In the genomic region with DNA sequence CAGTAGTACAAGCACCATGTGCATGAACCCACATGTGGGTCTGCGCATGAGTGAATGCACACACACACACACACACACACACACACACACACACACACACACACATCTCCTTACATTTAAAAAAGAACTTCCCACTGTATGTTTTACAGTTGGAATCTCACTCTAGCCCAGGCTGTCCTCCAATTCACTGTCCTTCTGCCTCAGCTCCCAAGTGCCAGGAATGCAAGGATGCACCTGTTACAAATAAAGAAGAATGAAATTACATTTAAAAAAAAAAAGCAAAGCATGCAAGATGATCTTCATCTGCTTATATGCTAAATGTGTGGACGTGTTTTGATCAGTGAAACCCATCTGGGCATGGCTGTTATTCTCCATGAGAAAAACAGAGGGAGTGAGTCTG, we compare ENCODE assay signal across 31 mouse cellular contexts. TPM values are rescaled to one million over a fixed set of nuclear protein-coding genes. Genes with fewer than 3 reads are reported as not detected.
A peak's percentile ranks its signal among the peaks of the same experiment; 100 is the strongest.
DNase-seq lines count a peak whose midpoint lies in the region; ATAC-seq lines count a peak whose summit lies in the region.
"Had no signal": no experiment of that assay in that cellular context is flagged by ENCODE, and none has a peak within 500 bp of the region (broad histone marks: within the 10 kb centered on the region; RNA-seq: fewer than 3 reads in every experiment).

No protein-coding gene starts in this region.

- no peak overlapping the region for H3K4me3 ChIP-seq in embryonic facial prominence, embryonic 15.5 days (replicated peaks)
- no peak overlapping the region for H3K4me3 ChIP-seq in embryonic facial prominence, embryonic 10.5 days
- H3K4me3 ChIP-seq: heart, embryonic 12.5 days; heart, embryonic 15.5 days had no signal

- H3K27ac ChIP-seq in embryonic facial prominence, embryonic 15.5 days (replicated peaks), result no peak overlapping the region
- H3K27ac ChIP-seq in embryonic facial prominence, embryonic 10.5 days (replicated peaks), result no peak overlapping the region
- H3K27ac ChIP-seq: heart, embryonic 15.5 days; hindbrain, embryonic 14.5 days; hindbrain, postnatal 0 days had no signal

- WGBS in embryonic facial prominence, embryonic 15.5 days, result 52% methylated on average over 2 of the region's 2 CpGs
- WGBS in embryonic facial prominence, embryonic 10.5 days, result 77% methylated on average over 2 of the region's 2 CpGs

- H3K9ac ChIP-seq in embryonic facial prominence, embryonic 15.5 days, result no peak overlapping the region
- H3K9ac ChIP-seq: heart, embryonic 12.5 days; heart, embryonic 15.5 days; hindbrain, embryonic 14.5 days had no signal

- H3K36me3 ChIP-seq in embryonic facial prominence, embryonic 15.5 days, result no peaks in the 10 kb centered on the region
- H3K36me3 ChIP-seq in embryonic facial prominence, embryonic 10.5 days (replicated peaks), result no peaks in the 10 kb centered on the region
- H3K36me3 ChIP-seq: heart, embryonic 12.5 days; heart, embryonic 15.5 days had no signal

- 0 out of 2 replicates have a peak, but pooled peaks have one; percentile 29 for ATAC-seq in embryonic facial prominence, embryonic 15.5 days (ENCODE audit: insufficient number of reproducible peaks, low FRiP score, low TSS enrichment, low read depth)
- ATAC-seq: activated CD4-positive, CD25-positive, alpha-beta regulatory T cell, adult 4 months; hindbrain, postnatal 0 days; inflammation-experienced regulatory T-cells, adult 6 months had no signal

- no peaks in the 10 kb centered on the region for H3K27me3 ChIP-seq in embryonic facial prominence, embryonic 15.5 days
- H3K27me3 ChIP-seq in embryonic facial prominence, embryonic 10.5 days (replicated peaks; ENCODE audit: low read depth, poor library complexity, severe bottlenecking), result 0 out of 2 replicates have a peak, but pooled peaks cover 3% of the 10 kb centered on the region
- H3K27me3 ChIP-seq: heart, embryonic 12.5 days; heart, embryonic 15.5 days had no signal

- no peak for DNase-seq in embryonic facial prominence, embryonic 10.5 days (ENCODE audit: low spot score)
- peak; percentile 21 for DNase-seq in heart, adult 11 months
- DNase-seq in heart, postnatal 4 days, result no peak
- DNase-seq in layer of hippocampus, adult 9-11 months, result peak; percentile 8
- DNase-seq in layer of hippocampus, adult 8-10 months (ENCODE audit: low spot score in 2 of 2), result no peak
- peak; percentile 16 for DNase-seq in right cerebral cortex, postnatal 4 days
- no peak for DNase-seq in right cerebral cortex, postnatal 36 days (ENCODE audit: low spot score in 2 of 2)
- DNase-seq: adrenal gland, adult 8-10 months; adrenal gland, postnatal 25 days; cerebellum, adult 11-12 months; cerebellum, adult 8-10 months; cerebellum, postnatal 10 days; cerebellum, postnatal 36 days; embryo, embryonic 11 days; gastrocnemius, postnatal 25 days; heart, postnatal 10 days; heart, postnatal 36 days had no signal

- H3K9me3 ChIP-seq in embryonic facial prominence, embryonic 15.5 days (replicated peaks), result no peaks in the 10 kb centered on the region
- H3K9me3 ChIP-seq in embryonic facial prominence, embryonic 10.5 days, result no peaks in the 10 kb centered on the region
- H3K9me3 ChIP-seq: heart, embryonic 12.5 days; heart, embryonic 15.5 days had no signal

- H3K4me1 ChIP-seq in embryonic facial prominence, embryonic 15.5 days, result peaks cover 16% of the 10 kb centered on the region
- H3K4me1 ChIP-seq in embryonic facial prominence, embryonic 10.5 days, result peaks cover 15% of the 10 kb centered on the region
- H3K4me1 ChIP-seq: heart, embryonic 15.5 days had no signal

- H3K4me2 ChIP-seq in embryonic facial prominence, embryonic 15.5 days (replicated peaks), result no peak overlapping the region
- H3K4me2 ChIP-seq: heart, embryonic 12.5 days; heart, embryonic 15.5 days; hindbrain, embryonic 14.5 days had no signal

RNA-seq across cellular contexts. Expression of a gene that starts 15.8 kb away (rescaled TPM):
- polyA plus RNA-seq in embryonic facial prominence, embryonic 15.5 days (2015; fragmentation: Nextera tagmentation; extraction: Ambion mirVana), result 94.0 and 107 TPM in 2 replicates
- polyA plus RNA-seq in embryonic facial prominence, embryonic 10.5 days (2016; fragmentation: Nextera tagmentation; extraction: Ambion mirVana), result 114 and 115 TPM in 2 replicates
- 10 to 100 TPM; 49.8 to 50.5 TPM for total RNA-seq in heart, postnatal 4 days (2021)
- 10 to 100 TPM; 51.0 to 63.6 (median 56.1) TPM for total RNA-seq in layer of hippocampus, adult 8-10 months (2022)

RNA-seq across cellular contexts. Expression of a gene that starts 37.3 kb away (rescaled TPM):
- polyA plus RNA-seq in embryonic facial prominence, embryonic 15.5 days (2015; fragmentation: Nextera tagmentation; extraction: Ambion mirVana), result 0.45 TPM in 1 of 2 replicates, not detected in the other
- 0.28 TPM in 1 of 2 replicates, not detected in the other for polyA plus RNA-seq in embryonic facial prominence, embryonic 10.5 days (2016; fragmentation: Nextera tagmentation; extraction: Ambion mirVana)
- not detected for total RNA-seq in heart, postnatal 4 days (2021)
- total RNA-seq in layer of hippocampus, adult 8-10 months (2022), result not detected
- total RNA-seq: adrenal gland, adult 8-10 months; adrenal gland, postnatal 25 days; ES-E14; gastrocnemius, adult 8-10 months; gastrocnemius, postnatal 25 days; heart, adult 8-10 months; heart, postnatal 10 days; heart, postnatal 36 days; hindbrain, postnatal 0 days had no signal
- polyA plus RNA-seq: brain, embryonic 14.5 days; cortical plate, adult 2 months; gonadal fat pad, adult 2 months; hindbrain, embryonic 11.5 days; hindbrain, embryonic 14.5 days; hindbrain, postnatal 0 days had no signal

RNA-seq across cellular contexts. Expression of a gene that starts 58.4 kb away (rescaled TPM):
- 100 and 104 TPM in 2 replicates for polyA plus RNA-seq in embryonic facial prominence, embryonic 15.5 days (2015; fragmentation: Nextera tagmentation; extraction: Ambion mirVana)
- 182 and 191 TPM in 2 replicates for polyA plus RNA-seq in embryonic facial prominence, embryonic 10.5 days (2016; fragmentation: Nextera tagmentation; extraction: Ambion mirVana)
- 10 to 100 TPM; 40.3 to 44.7 TPM for total RNA-seq in heart, postnatal 4 days (2021)
- 10 to 100 TPM; 30.2 to 39.8 (median 36.8) TPM for total RNA-seq in layer of hippocampus, adult 8-10 months (2022)

RNA-seq across cellular contexts. Expression of a gene that starts 58.5 kb away (rescaled TPM):
- polyA plus RNA-seq in embryonic facial prominence, embryonic 15.5 days (2015; fragmentation: Nextera tagmentation; extraction: Ambion mirVana), result 58.4 TPM in 2 replicates
- polyA plus RNA-seq in embryonic facial prominence, embryonic 10.5 days (2016; fragmentation: Nextera tagmentation; extraction: Ambion mirVana), result 41.0 and 42.1 TPM in 2 replicates
- total RNA-seq in heart, postnatal 4 days (2021), result 10 to 100 TPM; 19.2 to 24.0 TPM
- 10 to 100 TPM; 19.4 to 24.4 (median 21.6) TPM for total RNA-seq in layer of hippocampus, adult 8-10 months (2022)

Comparison
In these comparisons a context has a peak if more than half of its experiments do, and no peak if none do; other contexts are left out.
1. DNase-seq: peak in heart, adult 11 months (single experiment), layer of hippocampus, adult 9-11 months (single experiment) and right cerebral cortex, postnatal 4 days (single experiment); none in embryonic facial prominence, embryonic 10.5 days (single experiment), heart, postnatal 4 days (single experiment), layer of hippocampus, adult 8-10 months (0 of 2) and right cerebral cortex, postnatal 36 days (0 of 2).